Mouse (Mus musculus) forebrain, embryonic 15.5 days (tissue): ENCODE measurements around the gene C2cd4b. TPM values are rescaled to one million over a fixed set of nuclear protein-coding genes. Genes with fewer than 3 reads are reported as not detected.
"Not testable (repeated sequence)": the region's sequence is repeated elsewhere in the genome, so short reads cannot be mapped to it uniquely, and the experiment has no call there.

ENCODE experiments used
- ATAC-seq: fragments of 200-750 bp; cut with Nextera tagmentation; replicated peaks from 2 replicates; pipeline ENCODE4 v1.8.0; 2017; ENCODE audit warnings: mild to moderate bottlenecking, moderate TSS enrichment, moderate library complexity
- H3K27ac ChIP-seq: fragments of 300-500 bp; sonication (generic); replicated peaks from 2 replicates; pipeline ENCODE4 v1.5.1; 2015; ENCODE audit warnings: mild to moderate bottlenecking, inconsistent platforms
- H3K27me3 ChIP-seq: fragments of 300-500 bp; sonication (generic); 2 replicates; pipeline ENCODE4 v1.6.1; 2015; ENCODE audit warnings: inconsistent platforms
- H3K36me3 ChIP-seq: fragments of 300-500 bp; sonication (generic); 2 replicates; pipeline ENCODE4 v1.6.1; 2015; ENCODE audit warnings: mild to moderate bottlenecking, inconsistent platforms
- H3K4me1 ChIP-seq: fragments of 300-500 bp; sonication (generic); 2 replicates; pipeline ENCODE4 v1.6.1; 2015; ENCODE audit warnings: inconsistent platforms
- H3K4me2 ChIP-seq: fragments of 300-500 bp; sonication (generic); replicated peaks from 2 replicates; pipeline ENCODE4 v1.6.1; 2015; ENCODE audit warnings: mild to moderate bottlenecking, inconsistent platforms
- H3K4me3 ChIP-seq: fragments of 300-500 bp; sonication (generic); 2 replicates; pipeline ENCODE4 v1.5.1; 2015; ENCODE audit warnings: mild to moderate bottlenecking, inconsistent platforms
- H3K9ac ChIP-seq: fragments of 300-500 bp; sonication (generic); replicated peaks from 2 replicates; pipeline ENCODE4 v1.6.1; 2015; ENCODE audit warnings: mild to moderate bottlenecking, inconsistent platforms
- H3K9me3 ChIP-seq: fragments of 300-500 bp; sonication (generic); 2 replicates; pipeline ENCODE4 v1.6.1; 2016; ENCODE audit warnings: inconsistent platforms
- WGBS: fragments of 180-500 bp; shearing (Covaris S2); methylation state at CpG from one replicate; pipeline ENCODE4 v1.1.7; 2015; ENCODE audit warnings: mixed read lengths; 5-methylcytosine and 5-hydroxymethylcytosine counted together
- polyA plus RNA-seq: library from polyadenylated mRNA; unstranded; fragments of >200 nt; fragmentation: Nextera tagmentation; extraction: Ambion mirVana; gene quantifications from 2 replicates; pipeline ENCODE4 v1.2.1, GENCODE M21; 2015

Gene C2cd4b
- polyA plus RNA-seq, 1 experiment from 2014 or later: 0.24 TPM

DNA sequence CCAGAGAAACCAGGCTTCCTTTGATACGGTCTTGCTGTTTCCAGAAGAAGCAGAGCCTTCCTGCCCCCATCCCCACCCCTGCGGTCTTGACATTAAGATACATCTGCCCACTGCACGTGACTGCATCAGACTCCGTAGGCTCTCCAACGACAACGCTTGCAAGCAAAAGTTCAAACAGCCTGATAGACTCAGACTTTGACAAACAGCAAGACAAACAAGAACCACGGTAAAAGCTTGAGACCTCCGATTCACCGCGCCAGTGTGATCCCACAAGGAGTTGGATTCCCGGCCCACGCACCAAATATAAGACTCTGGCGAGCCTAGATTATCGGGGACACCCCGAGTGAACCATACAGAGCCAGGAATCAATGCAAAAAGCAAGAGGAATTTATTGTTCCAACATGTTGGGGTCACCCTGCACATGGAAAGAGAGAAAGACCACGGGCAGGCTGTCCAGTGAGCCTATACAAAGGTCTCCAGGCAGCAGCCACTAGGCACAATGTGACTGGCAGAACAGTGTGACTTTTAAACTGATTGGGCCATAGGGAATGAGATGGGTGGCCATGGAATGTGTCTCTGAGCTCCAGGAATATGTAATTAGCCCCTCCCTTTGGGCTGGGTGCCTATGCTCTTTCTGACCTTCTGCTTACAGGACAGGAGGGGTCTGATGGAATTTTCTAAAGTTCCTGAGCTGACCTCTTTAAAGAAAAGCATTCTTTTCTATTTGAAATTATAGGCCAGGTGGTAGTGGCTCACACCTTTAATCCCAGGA lies 5.6 kb upstream of the C2cd4b start:
- WGBS: 92% methylated on average over 16 of the region's 16 CpGs
- Histone ChIP-seq H3K9ac (no peak overlapping the region), H3K4me3 (no peak overlapping the region), H3K27ac (no peak overlapping the region), H3K36me3 (no peaks in the 10 kb centered on the region), H3K4me2 (no peak overlapping the region), H3K9me3 (no peaks in the 10 kb centered on the region), H3K27me3 (peaks cover 4% of the 10 kb centered on the region; the same call in 1 of the 2 replicates), H3K4me1 (no peaks in the 10 kb centered on the region)
- ATAC-seq: no peak

DNA sequence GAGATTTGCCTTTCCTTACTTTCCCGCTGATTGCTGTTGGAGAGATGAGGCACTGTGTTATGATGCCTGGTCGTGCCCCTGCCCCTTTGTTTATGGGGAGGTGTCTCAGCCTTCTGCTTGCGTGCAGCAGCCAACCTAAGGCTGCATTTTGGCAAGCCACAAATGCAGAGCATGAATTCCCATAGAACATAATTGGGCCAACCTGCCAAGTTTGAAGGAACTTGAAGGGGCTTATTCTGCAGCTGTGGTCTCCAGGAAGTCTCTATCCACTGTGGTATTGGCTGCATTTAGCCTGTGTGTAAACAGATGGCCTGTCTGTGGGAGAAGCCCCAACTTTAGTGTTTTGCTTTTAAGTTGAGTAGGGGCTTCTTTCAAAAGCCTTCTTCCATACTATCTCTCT lies 4.5 kb upstream of the C2cd4b start:
- Histone ChIP-seq H3K4me2 (no peak overlapping the region), H3K4me1 (peaks cover 9% of the 10 kb centered on the region), H3K9me3 (no peaks in the 10 kb centered on the region), H3K4me3 (no peak overlapping the region), H3K36me3 (no peaks in the 10 kb centered on the region), H3K27me3 (peaks cover 13% of the 10 kb centered on the region), H3K27ac (no peak overlapping the region), H3K9ac (no peak overlapping the region)
- 46% methylated on average over 3 of the region's 3 CpGs for WGBS
- ATAC-seq: no peak

DNA sequence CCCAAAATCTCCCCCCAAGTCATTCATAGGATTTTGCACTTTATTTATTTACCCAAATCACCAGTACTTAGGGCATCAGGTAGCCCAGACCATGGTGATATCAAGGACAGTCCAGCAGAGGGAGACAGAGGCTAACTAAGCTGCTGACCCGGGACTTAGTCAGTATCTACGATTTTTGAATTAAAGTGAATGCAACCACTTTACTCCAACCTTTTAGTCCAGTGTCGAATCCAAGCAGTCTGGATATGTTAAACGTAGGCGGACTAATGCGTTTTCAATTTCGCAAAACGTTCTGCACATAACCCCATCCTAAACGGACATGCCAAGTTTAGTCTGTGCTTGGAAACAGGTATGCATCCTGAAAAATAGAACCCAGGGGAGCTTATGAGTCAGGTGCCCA lies 551 bp upstream of the C2cd4b start:
- H3K36me3 ChIP-seq: no peaks in the 10 kb centered on the region
- H3K9ac ChIP-seq: no peak overlapping the region
- ATAC-seq: no peak
- no peak overlapping the region for H3K27ac ChIP-seq
- 8% methylated on average over 9 of the region's 9 CpGs for WGBS
- H3K27me3 ChIP-seq: peaks cover 17% of the 10 kb centered on the region
- peak overlapping the region; percentile 84; the same call in 1 of the 2 replicates for H3K4me3 ChIP-seq
- H3K4me2 ChIP-seq: peak overlapping the region; percentile 92
- H3K4me1 ChIP-seq: peaks cover 15% of the 10 kb centered on the region
- H3K9me3 ChIP-seq: no peaks in the 10 kb centered on the region

DNA sequence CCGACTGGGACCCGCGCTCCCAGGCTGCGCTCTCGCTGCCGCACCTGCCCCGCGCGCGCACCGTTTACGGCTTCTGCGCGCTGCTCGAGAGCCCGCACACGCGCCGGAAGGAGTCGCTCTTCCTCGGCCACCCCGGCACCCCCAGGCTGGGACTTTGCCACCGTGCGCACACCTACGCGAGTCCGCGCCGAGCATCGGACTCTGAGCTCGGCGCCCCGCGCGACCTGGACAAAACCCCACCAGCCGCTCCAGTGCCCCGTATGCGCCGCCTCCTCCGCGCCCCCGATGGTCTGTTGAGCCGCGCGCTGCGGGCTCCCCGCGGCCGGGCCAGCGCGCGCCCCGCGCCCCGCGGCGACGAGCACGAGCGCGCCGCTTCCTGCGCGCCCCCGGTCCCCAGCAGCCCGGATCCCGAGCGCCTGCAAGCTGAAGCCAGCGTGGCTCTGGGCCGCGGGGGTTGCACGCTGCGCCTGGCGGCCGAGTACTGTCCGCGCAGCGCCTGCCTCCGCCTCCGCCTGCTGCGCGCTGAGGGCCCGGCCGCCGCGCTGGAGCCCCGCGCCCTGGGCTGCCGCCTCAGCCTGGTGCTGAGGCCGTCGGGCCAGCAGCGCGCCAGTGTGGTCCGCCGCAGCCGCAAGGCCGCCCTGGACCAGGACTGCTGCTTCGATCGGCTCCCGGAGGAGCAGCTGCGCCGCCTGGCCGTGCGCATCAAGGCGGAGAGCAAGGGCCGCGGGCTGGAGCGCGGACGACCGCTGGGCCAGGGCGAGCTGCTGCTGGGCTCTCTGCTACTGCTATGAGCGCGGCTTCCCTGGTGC lies 923 bp downstream of the C2cd4b start:
- peak; percentile 94 for ATAC-seq
- H3K4me3 ChIP-seq: peak overlapping the region; percentile 84
- peak overlapping the region; percentile 73 for H3K9ac ChIP-seq
- H3K36me3 ChIP-seq, H3K9me3 ChIP-seq: not testable (repeated sequence)
- WGBS: under 1% methylated on average over 97 of the region's 114 CpGs
- H3K4me2 ChIP-seq: peak overlapping the region; percentile 92
- H3K27ac ChIP-seq: peak overlapping the region; percentile 75
- peaks cover 15% of the 10 kb centered on the region for H3K4me1 ChIP-seq
- H3K27me3 ChIP-seq: peaks cover 17% of the 10 kb centered on the region

DNA sequence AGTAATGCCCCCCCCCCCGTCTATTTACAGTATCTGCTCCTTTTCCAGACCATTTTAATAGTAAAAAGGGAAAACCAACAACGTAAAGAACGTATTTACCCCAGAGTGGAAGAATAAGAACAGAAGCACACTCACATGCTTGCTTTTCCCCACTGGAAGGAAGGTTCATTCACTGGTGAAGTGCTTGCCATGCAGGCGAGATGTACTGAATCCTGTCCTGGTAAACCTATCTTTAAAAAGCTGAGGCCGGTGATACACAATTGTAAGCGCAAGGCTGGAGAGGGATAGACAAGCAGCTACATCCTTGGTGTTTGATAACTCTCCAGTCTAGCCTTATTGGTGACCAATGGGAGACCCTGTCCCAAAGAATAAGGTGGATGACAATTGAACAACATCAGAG lies 1.8 kb downstream of the C2cd4b start:
- Histone ChIP-seq H3K9ac (no peak overlapping the region), H3K9me3 (no peaks in the 10 kb centered on the region), H3K4me2 (peak overlapping the region; percentile 92), H3K4me3 (no peak overlapping the region), H3K4me1 (peaks cover 15% of the 10 kb centered on the region), H3K27me3 (peaks cover 17% of the 10 kb centered on the region), H3K27ac (no peak overlapping the region), H3K36me3 (no peaks in the 10 kb centered on the region)
- no peak for ATAC-seq
- WGBS: 66% methylated on average over 6 of the region's 6 CpGs

DNA sequence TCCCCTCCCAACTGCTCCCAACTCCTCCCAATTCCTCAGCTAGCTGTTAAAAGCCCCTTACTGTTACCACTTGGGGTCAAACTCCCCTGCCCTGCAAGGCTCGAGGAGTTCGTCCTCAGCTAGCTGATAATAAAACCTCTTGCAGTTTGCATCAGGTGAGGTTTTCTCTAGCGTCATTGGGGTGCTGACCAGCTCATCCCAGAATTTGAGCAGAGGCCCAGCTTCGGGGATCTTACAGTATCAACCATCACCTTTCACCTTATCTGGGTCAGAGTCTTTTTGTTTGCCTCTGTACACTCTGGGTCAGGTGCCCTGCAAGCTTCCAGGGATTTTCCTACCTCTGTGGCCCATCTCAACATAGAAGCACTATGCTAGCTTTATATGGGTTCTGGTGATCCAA lies 4.1 kb downstream of the C2cd4b start:
- Histone ChIP-seq H3K4me1 (peaks cover 15% of the 10 kb centered on the region), H3K4me2 (no peak overlapping the region), H3K27me3 (peaks cover 13% of the 10 kb centered on the region), H3K9me3 (no peaks in the 10 kb centered on the region), H3K27ac (no peak overlapping the region), H3K36me3 (no peaks in the 10 kb centered on the region), H3K9ac (no peak overlapping the region), H3K4me3 (no peak overlapping the region)
- 80% methylated on average over 4 of the region's 4 CpGs for WGBS
- ATAC-seq: no peak

DNA sequence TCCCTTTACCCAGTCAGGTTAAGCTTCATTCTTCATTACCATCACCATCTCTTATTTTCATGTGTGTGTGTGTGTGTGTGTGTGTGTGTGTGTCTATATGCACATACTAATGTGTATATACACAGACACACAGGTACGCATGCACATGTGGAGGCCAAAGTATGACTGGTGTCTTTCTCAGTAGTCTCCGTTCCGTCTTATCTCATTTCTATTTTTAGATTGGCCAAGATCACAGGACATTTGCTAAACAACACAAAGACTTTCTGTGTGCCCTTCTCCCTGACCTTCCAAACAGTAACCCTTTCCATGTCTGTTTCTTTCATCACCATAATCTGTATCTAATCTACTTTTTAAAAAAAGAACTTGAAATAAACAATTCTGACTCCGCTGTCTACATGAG lies 7.2 kb downstream of the C2cd4b start:
- ATAC-seq: no peak
- no peak overlapping the region for H3K4me2 ChIP-seq
- H3K27me3 ChIP-seq: 0 out of 2 replicates have a peak, but pooled peaks cover 3% of the 10 kb centered on the region
- H3K9ac ChIP-seq: no peak overlapping the region
- no peaks in the 10 kb centered on the region for H3K9me3 ChIP-seq
- WGBS: 95% methylated on average over 4 of the region's 4 CpGs
- no peaks in the 10 kb centered on the region for H3K4me1 ChIP-seq
- H3K27ac ChIP-seq: no peak overlapping the region
- H3K36me3 ChIP-seq: no peaks in the 10 kb centered on the region
- H3K4me3 ChIP-seq: no peak overlapping the region

DNA sequence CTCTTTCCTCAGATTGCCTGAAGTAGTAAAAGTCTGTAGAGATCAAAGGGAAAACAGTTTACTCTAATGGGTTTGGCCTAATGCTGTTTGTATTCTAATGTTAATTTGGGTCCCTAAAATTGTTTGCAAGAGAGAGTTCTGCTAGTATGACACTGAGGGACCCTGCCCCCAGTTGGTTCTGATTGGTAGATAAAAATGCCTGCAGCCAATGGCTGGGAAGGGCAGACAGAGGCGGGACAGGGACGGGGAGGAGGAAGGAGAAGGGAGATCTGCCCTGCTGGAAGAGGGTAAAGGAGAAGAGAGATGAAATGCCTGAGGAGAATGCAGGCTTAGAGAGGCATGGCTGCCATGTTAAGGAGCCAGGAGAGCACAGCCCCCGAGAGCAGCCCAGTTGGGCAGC lies 7.7 kb downstream of the C2cd4b start:
- Histone ChIP-seq H3K27ac (no peak overlapping the region), H3K4me1 (no peaks in the 10 kb centered on the region)
- 31% methylated on average over 3 of the region's 3 CpGs for WGBS

DNA sequence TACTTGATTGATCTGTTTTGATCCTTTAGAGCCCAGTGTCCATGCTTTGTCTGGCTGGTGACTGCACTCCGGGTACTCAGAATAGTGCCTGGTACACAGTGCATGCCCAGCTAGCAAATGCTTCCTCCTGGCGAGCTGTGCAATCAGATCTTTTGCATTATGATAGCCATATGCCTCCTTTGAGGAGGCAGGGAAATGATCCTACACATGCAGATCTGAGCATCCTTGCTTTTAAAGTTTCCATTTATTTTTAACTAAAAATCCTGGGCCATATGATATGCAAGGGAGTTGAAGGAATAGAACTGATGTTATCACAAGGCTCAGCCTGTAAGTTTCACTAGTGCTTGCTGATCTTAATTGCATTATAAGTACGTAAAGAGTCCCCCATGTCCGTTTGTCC lies 9.6 kb downstream of the C2cd4b start:
- H3K9me3 ChIP-seq: no peaks in the 10 kb centered on the region
- 81% methylated on average over 4 of the region's 4 CpGs for WGBS
- no peak overlapping the region for H3K9ac ChIP-seq
- ATAC-seq: no peak
- H3K4me1 ChIP-seq: no peaks in the 10 kb centered on the region
- H3K27ac ChIP-seq: no peak overlapping the region
- H3K4me3 ChIP-seq: no peak overlapping the region
- H3K27me3 ChIP-seq: no peaks in the 10 kb centered on the region
- no peak overlapping the region for H3K4me2 ChIP-seq
- H3K36me3 ChIP-seq: no peaks in the 10 kb centered on the region

More for the DNA sequence above, 7.7 kb downstream of the C2cd4b start:
- Histone ChIP-seq H3K9ac (no peak overlapping the region), H3K36me3 (no peaks in the 10 kb centered on the region), H3K4me2 (no peak overlapping the region), H3K9me3 (no peaks in the 10 kb centered on the region), H3K27me3 (0 out of 2 replicates have a peak, but pooled peaks cover 3% of the 10 kb centered on the region), H3K4me3 (no peak overlapping the region)
- no peak for ATAC-seq

DNA sequence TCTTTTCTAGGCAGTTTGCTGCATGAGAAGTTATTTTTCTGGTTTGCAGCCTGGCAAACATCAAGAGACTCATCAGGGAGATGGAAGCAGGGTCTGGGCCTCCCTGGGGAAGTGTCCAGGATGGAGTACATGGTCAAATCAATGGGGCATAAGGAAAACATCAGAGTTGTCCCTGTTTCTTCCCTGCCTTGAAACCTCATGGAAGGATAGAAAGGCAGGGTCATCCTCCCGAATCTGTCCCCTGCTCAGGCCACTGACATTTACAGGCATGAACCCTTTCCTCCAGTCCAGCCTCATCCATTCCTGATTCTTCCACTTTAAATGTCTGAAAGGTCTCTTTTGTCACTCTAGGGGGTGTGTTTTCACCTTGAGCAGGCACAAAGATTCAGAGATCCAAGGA lies 10.2 kb downstream of the C2cd4b start:
- Histone ChIP-seq H3K27ac (no peak overlapping the region), H3K9ac (no peak overlapping the region), H3K4me3 (no peak overlapping the region), H3K4me1 (no peaks in the 10 kb centered on the region), H3K27me3 (no peaks in the 10 kb centered on the region), H3K4me2 (no peak overlapping the region), H3K36me3 (no peaks in the 10 kb centered on the region), H3K9me3 (no peaks in the 10 kb centered on the region)
- ATAC-seq: no peak
- 70% methylated on average over 1 of the region's 1 CpGs for WGBS

DNA sequence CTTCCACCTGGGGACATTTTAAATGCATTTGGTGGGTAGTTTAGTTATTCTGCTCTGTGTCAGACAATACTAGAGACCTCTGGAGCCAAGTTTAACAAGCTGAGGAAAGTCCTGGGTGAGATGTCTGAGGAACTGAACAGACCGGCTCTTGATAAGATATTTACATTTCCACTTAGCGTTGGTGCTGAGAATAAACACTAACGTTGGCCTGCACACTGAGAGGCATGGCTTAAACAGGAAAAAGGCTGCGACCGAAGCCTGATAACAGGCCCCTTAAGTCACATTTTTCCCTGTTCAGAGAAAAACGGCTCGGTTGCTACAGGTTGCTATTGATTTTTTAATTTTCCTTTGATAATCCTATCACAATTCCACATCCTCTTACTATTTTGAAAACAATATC lies 12.1 kb downstream of the C2cd4b start:
- H3K36me3 ChIP-seq: no peaks in the 10 kb centered on the region
- H3K27me3 ChIP-seq: no peaks in the 10 kb centered on the region
- 90% methylated on average over 7 of the region's 7 CpGs for WGBS
- no peaks in the 10 kb centered on the region for H3K9me3 ChIP-seq
- H3K4me3 ChIP-seq: no peak overlapping the region
- no peaks in the 10 kb centered on the region for H3K4me1 ChIP-seq
- H3K27ac ChIP-seq: no peak overlapping the region
- no peak for ATAC-seq
- no peak overlapping the region for H3K4me2 ChIP-seq
- H3K9ac ChIP-seq: no peak overlapping the region

DNA sequence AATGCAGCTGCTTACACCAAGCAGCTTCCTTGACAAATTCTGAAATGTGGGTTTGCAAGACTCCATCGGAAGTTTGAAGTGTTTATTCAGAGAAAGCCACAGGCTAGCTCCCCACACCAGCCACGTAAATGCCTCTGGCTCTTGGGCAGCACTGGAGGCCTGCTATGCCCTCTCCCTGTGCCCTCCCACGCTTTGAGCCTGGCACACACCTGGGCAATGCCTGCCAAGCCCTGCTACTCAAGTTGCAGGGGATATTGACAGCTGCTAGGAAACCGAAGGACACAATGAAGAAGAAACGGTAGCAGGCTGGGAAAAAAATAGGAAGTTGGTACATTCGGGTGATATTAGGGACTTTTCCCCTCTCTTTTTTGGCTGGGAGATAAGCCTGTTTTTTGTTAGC lies 15.0 kb downstream of the C2cd4b start:
- WGBS: 83% methylated on average over 6 of the region's 6 CpGs
- no peak for ATAC-seq
- Histone ChIP-seq H3K4me3 (no peak overlapping the region), H3K4me2 (no peak overlapping the region), H3K9ac (no peak overlapping the region), H3K36me3 (no peaks in the 10 kb centered on the region), H3K27me3 (no peaks in the 10 kb centered on the region), H3K9me3 (no peaks in the 10 kb centered on the region), H3K27ac (no peak overlapping the region), H3K4me1 (no peaks in the 10 kb centered on the region)
